Mouse (Mus musculus) intestine, embryonic 16.5 days (tissue): ENCODE data around the gene Gm4450. TPM values are rescaled to one million over a fixed set of nuclear protein-coding genes. Genes with fewer than 3 reads are reported as not detected.
"Not testable (repeated sequence)": the region's sequence is repeated elsewhere in the genome, so short reads cannot be mapped to it uniquely, and the experiment has no call there.

Experiments
- ATAC-seq: fragments of 200-750 bp; cut with Nextera tagmentation; 2 replicates; pipeline ENCODE4 v1.8.0; 2017; ENCODE audit warnings: moderate TSS enrichment, moderate library complexity
- H3K27ac ChIP-seq: fragments of 300-500 bp; sonication (generic); 2 replicates; pipeline ENCODE4 v1.5.1; 2014; ENCODE audit warnings: mild to moderate bottlenecking, low read length
- H3K27me3 ChIP-seq: fragments of 300-500 bp; sonication (generic); replicated peaks from 2 replicates; pipeline ENCODE4 v1.6.1; 2014; ENCODE audit warnings: low read length, control low read depth, mixed read lengths; ENCODE audit not compliant: control insufficient read depth, insufficient read depth
- H3K36me3 ChIP-seq: fragments of 300-500 bp; sonication (generic); 2 replicates; pipeline ENCODE4 v1.6.1; 2014; ENCODE audit warnings: low read length, control low read depth; ENCODE audit not compliant: control insufficient read depth, insufficient read depth
- H3K4me1 ChIP-seq: fragments of 300-500 bp; sonication (generic); 2 replicates; pipeline ENCODE4 v1.6.1; 2014; ENCODE audit warnings: low read length, control low read depth, mixed read lengths; ENCODE audit not compliant: control insufficient read depth, insufficient read depth
- H3K4me2 ChIP-seq: fragments of 300-500 bp; sonication (generic); 2 replicates; pipeline ENCODE4 v1.6.1; 2014; ENCODE audit warnings: low read depth, low read length, control low read depth
- H3K4me3 ChIP-seq: fragments of 300-500 bp; sonication (generic); 2 replicates; pipeline ENCODE4 v1.5.1; 2014; ENCODE audit warnings: mild to moderate bottlenecking, low read length
- H3K9ac ChIP-seq: fragments of 300-500 bp; sonication (generic); 2 replicates; pipeline ENCODE4 v1.6.1; 2014; ENCODE audit warnings: low read depth, low read length
- H3K9me3 ChIP-seq: fragments of 300-500 bp; sonication (generic); 2 replicates; pipeline ENCODE4 v1.6.1; 2016; ENCODE audit warnings: low read length, control low read depth; ENCODE audit not compliant: control insufficient read depth
- WGBS: fragments of 180-500 bp; shearing (Covaris S2); extraction: QIAGEN DNeasy Blood & Tissue Kit; methylation state at CpG from one replicate; pipeline ENCODE4 v1.1.7; 2014; 5-methylcytosine and 5-hydroxymethylcytosine counted together
- polyA plus RNA-seq: library from polyadenylated mRNA; unstranded; fragments of >200 nt; fragmentation: Nextera tagmentation; extraction: Ambion mirVana; gene quantifications from 2 replicates; pipeline ENCODE4 v1.2.1, GENCODE M21; 2015

Gene Gm4450
- polyA plus RNA-seq, 1 experiment from 2014 or later = not detected

- not testable (repeated sequence) for H3K36me3 ChIP-seq, H3K4me3 ChIP-seq, H3K4me1 ChIP-seq, H3K4me2 ChIP-seq, H3K9me3 ChIP-seq, H3K27me3 ChIP-seq, H3K27ac ChIP-seq, H3K9ac ChIP-seq
- 11% methylated on average over 3 of the region's 3 CpGs for WGBS
- peak; percentile 73; the same call in 1 of the 2 replicates for ATAC-seq
These were observed 13.7 kb downstream of the Gm4450 start for GRCm38 (mm10) chr3:98443149-98443779.

- H3K4me2 ChIP-seq, H3K9ac ChIP-seq, H3K9me3 ChIP-seq, H3K27ac ChIP-seq, H3K4me1 ChIP-seq, ATAC-seq, H3K27me3 ChIP-seq, H3K4me3 ChIP-seq, H3K36me3 ChIP-seq: not testable (repeated sequence)
- WGBS = 43% methylated on average over 3 of the region's 3 CpGs
These were observed 14.7 kb downstream of the Gm4450 start for GRCm38 (mm10) chr3:98442245-98442644.

GRCm38 (mm10) chr3:98435030-98435429 lies 21.9 kb downstream of the Gm4450 start:
- H3K27me3 ChIP-seq = no peaks in the 10 kb centered on the region
- WGBS = 71% methylated on average over 1 of the region's 1 CpGs
- H3K36me3 ChIP-seq = no peaks in the 10 kb centered on the region
- ATAC-seq = no peak
- H3K4me1 ChIP-seq = no peaks in the 10 kb centered on the region
- no peaks in the 10 kb centered on the region for H3K9me3 ChIP-seq
- no peak overlapping the region for H3K4me3 ChIP-seq
- H3K27ac ChIP-seq = no peak overlapping the region
- no peak overlapping the region for H3K9ac ChIP-seq
- no peak overlapping the region for H3K4me2 ChIP-seq

GRCm38 (mm10) chr3:98434088-98434816 lies 22.7 kb downstream of the Gm4450 start:
- Histone ChIP-seq H3K27me3 (0 out of 2 replicates have a peak, but pooled peaks cover 2% of the 10 kb centered on the region), H3K9ac (no peak overlapping the region), H3K27ac (no peak overlapping the region), H3K4me3 (no peak overlapping the region), H3K9me3 (no peaks in the 10 kb centered on the region), H3K4me1 (no peaks in the 10 kb centered on the region), H3K36me3 (no peaks in the 10 kb centered on the region), H3K4me2 (no peak overlapping the region)
- peak; percentile 88 for ATAC-seq
- WGBS = 14% methylated on average over 1 of the region's 1 CpGs

GRCm38 (mm10) chr3:98428928-98429525 lies 27.9 kb downstream of the Gm4450 start:
- 58% methylated on average over 8 of the region's 8 CpGs for WGBS
- Histone ChIP-seq H3K4me3 (no peak overlapping the region), H3K9ac (no peak overlapping the region), H3K9me3 (no peaks in the 10 kb centered on the region), H3K27ac (no peak overlapping the region), H3K27me3 (0 out of 2 replicates have a peak, but pooled peaks cover 2% of the 10 kb centered on the region), H3K36me3 (no peaks in the 10 kb centered on the region; the same call in 1 of the 2 replicates), H3K4me1 (peaks cover 18% of the 10 kb centered on the region), H3K4me2 (peak overlapping the region; percentile 98)
- ATAC-seq = no peak

- Histone ChIP-seq H3K27ac (no peak overlapping the region), H3K4me3 (peak overlapping the region; percentile 70), H3K4me2 (peak overlapping the region; percentile 98), H3K27me3 (0 out of 2 replicates have a peak, but pooled peaks cover 2% of the 10 kb centered on the region), H3K4me1 (peaks cover 18% of the 10 kb centered on the region), H3K36me3 (no peaks in the 10 kb centered on the region; the same call in 1 of the 2 replicates), H3K9me3 (no peaks in the 10 kb centered on the region), H3K9ac (peak overlapping the region; percentile 72)
- 11% methylated on average over 17 of the region's 17 CpGs for WGBS
- ATAC-seq = peak; percentile 5; the same call in 1 of the 2 replicates
These were observed 28.5 kb downstream of the Gm4450 start for GRCm38 (mm10) chr3:98428449-98428775.

GRCm38 (mm10) chr3:98427600-98428448 lies 29.1 kb downstream of the Gm4450 start:
- peak overlapping the region; percentile 98 for H3K4me2 ChIP-seq
- under 1% methylated on average over 106 of the region's 110 CpGs for WGBS
- peak overlapping the region; percentile 72 for H3K9ac ChIP-seq
- H3K9me3 ChIP-seq = no peaks in the 10 kb centered on the region
- H3K36me3 ChIP-seq = no peaks in the 10 kb centered on the region; the same call in 1 of the 2 replicates
- ATAC-seq = peak; percentile 96
- H3K4me3 ChIP-seq = peak overlapping the region; percentile 70
- H3K4me1 ChIP-seq = peaks cover 18% of the 10 kb centered on the region
- no peak overlapping the region for H3K27ac ChIP-seq
- H3K27me3 ChIP-seq = 0 out of 2 replicates have a peak, but pooled peaks cover 2% of the 10 kb centered on the region

- Histone ChIP-seq H3K9ac (peak overlapping the region; percentile 72; the same call in 1 of the 2 replicates), H3K27me3 (0 out of 2 replicates have a peak, but pooled peaks cover 2% of the 10 kb centered on the region), H3K4me1 (peaks cover 18% of the 10 kb centered on the region), H3K4me3 (peak overlapping the region; percentile 70), H3K36me3 (no peaks in the 10 kb centered on the region; the same call in 1 of the 2 replicates), H3K27ac (no peak overlapping the region), H3K9me3 (no peaks in the 10 kb centered on the region), H3K4me2 (peak overlapping the region; percentile 98)
- 4% methylated on average over 23 of the region's 23 CpGs for WGBS
- no peak; the same call in 1 of the 2 replicates for ATAC-seq
These were observed 29.7 kb downstream of the Gm4450 start for GRCm38 (mm10) chr3:98427260-98427599.
